Mouse (Mus musculus): ENCODE measurements at regions not wholly inside any gene's neighbourhood (a gene's known extent, or its start where the extent isn't known, plus 50 kb on each side); places are given as distances from the start of the nearest gene placed in this dataset.

DNA sequence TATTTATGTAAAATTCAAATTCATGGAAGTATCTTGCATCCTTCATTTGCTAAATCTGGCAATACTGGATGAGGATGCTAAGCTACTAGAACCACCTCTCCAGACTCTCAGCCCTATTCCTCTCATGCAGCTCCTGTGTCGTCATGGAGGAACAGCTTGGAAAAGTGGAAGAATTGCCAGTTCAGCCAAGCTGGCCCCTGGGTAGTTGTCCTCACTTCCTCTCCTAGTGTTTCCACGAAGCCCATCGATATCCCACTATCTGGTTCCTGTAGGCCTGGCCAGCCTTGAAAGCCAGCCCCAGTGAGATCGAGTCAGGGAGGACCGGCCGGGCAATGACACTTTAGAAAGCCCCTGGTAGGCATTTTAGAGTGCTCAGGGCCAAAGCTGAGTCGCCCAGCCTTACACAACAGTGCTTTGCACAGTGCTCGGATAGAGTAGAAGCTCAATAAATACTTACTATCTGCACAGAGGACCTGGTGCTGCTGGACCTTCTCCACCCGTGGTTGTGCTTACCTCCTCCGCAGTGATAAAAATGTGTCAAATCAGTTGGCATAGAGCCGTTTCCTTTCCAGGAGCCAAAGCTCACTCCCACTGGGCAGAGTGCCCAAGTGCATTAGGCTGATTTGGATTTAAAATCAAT lies 193.3 kb downstream of the Fam43a start:
- H3K27me3 ChIP-seq (ENCODE audit: control insufficient read depth, insufficient read depth, low read length), result no peaks in the 10 kb centered on the region
- H3K4me3 ChIP-seq (ENCODE audit: low read depth, low read length), result no peak overlapping the region
- 84% methylated on average over 11 of the region's 11 CpGs for WGBS
- H3K27ac ChIP-seq (replicated peaks; ENCODE audit: low read depth, low read length), result no peak overlapping the region
- no peaks in the 10 kb centered on the region for H3K36me3 ChIP-seq (replicated peaks; ENCODE audit: control insufficient read depth, insufficient read depth, low read depth, low read length)
- no peak overlapping the region for H3K4me2 ChIP-seq (ENCODE audit: low read depth, low read length)
- no peak overlapping the region for H3K9ac ChIP-seq (replicated peaks; ENCODE audit: low read length)
- peaks cover 3% of the 10 kb centered on the region for H3K4me1 ChIP-seq (ENCODE audit: control insufficient read depth, insufficient read depth, low read length)
- no peak for ATAC-seq (replicated peaks; ENCODE audit: insufficient number of reproducible peaks, low FRiP score, low TSS enrichment, low read depth)
- no peak for DNase-seq (ENCODE audit: low spot score)
- no peaks in the 10 kb centered on the region for H3K9me3 ChIP-seq (replicated peaks; ENCODE audit: control insufficient read depth, low read length)

DNA sequence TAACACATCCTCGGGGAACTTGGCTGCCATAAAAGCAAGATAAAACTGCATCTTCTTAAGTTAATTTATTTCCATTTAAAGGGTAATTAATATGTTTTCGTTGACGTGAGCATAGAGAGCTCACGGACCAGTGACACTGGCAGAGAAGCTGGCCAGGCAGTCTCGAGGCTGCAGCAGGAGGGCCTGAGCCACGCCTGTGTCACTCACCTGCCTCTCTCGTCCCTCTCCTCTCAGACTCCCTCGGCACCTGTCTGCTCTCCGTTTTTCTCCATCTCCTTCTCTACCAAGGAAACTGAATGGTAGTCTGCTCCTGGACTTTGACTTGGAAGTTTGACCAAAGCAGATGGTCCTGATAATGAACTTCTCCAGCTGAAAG lies 193.8 kb downstream of the Fam43a start:
- no peak overlapping the region for H3K4me3 ChIP-seq (ENCODE audit: low read depth, low read length)
- no peak for ATAC-seq (replicated peaks; ENCODE audit: insufficient number of reproducible peaks, low FRiP score, low TSS enrichment, low read depth)
- 69% methylated on average over 9 of the region's 9 CpGs for WGBS
- no peaks in the 10 kb centered on the region for H3K9me3 ChIP-seq (replicated peaks; ENCODE audit: control insufficient read depth, low read length)
- no peak overlapping the region for H3K4me2 ChIP-seq (ENCODE audit: low read depth, low read length)
- H3K36me3 ChIP-seq (replicated peaks; ENCODE audit: control insufficient read depth, insufficient read depth, low read depth, low read length), result no peaks in the 10 kb centered on the region
- H3K4me1 ChIP-seq (ENCODE audit: control insufficient read depth, insufficient read depth, low read length), result peaks cover 3% of the 10 kb centered on the region
- no peak for DNase-seq (ENCODE audit: low spot score)
- H3K9ac ChIP-seq (replicated peaks; ENCODE audit: low read length), result no peak overlapping the region
- H3K27me3 ChIP-seq (ENCODE audit: control insufficient read depth, insufficient read depth, low read length), result no peaks in the 10 kb centered on the region
- H3K27ac ChIP-seq (replicated peaks; ENCODE audit: low read depth, low read length), result no peak overlapping the region

DNA sequence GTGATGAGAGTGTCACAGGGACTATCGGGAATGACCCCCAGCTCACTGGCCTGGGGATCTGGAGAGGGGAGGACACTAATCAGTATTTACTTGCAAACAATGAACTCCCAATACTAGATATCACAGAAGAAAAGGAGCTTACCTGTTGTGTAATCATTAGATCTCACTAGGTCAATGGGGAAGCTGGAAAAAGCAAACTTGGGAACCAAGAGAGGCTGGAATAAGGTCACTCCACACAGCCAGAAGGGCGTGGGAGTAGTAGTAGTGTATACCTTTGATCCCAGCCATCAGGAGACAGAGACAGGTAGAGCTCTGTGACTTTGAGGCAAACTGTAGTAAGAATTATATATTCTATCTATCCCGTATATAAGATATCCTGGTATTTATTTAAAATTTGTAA lies 194.3 kb downstream of the Fam43a start:
- H3K9me3 ChIP-seq (replicated peaks; ENCODE audit: control insufficient read depth, low read length), result no peaks in the 10 kb centered on the region
- H3K4me1 ChIP-seq (ENCODE audit: control insufficient read depth, insufficient read depth, low read length), result peaks cover 3% of the 10 kb centered on the region
- DNase-seq (ENCODE audit: low spot score) (no peak), ATAC-seq (replicated peaks; ENCODE audit: insufficient number of reproducible peaks, low FRiP score, low TSS enrichment, low read depth) (no peak)
- H3K36me3 ChIP-seq (replicated peaks; ENCODE audit: control insufficient read depth, insufficient read depth, low read depth, low read length), result no peaks in the 10 kb centered on the region
- no peaks in the 10 kb centered on the region for H3K27me3 ChIP-seq (ENCODE audit: control insufficient read depth, insufficient read depth, low read length)
- 87% methylated on average over 3 of the region's 3 CpGs for WGBS
- H3K27ac ChIP-seq (replicated peaks; ENCODE audit: low read depth, low read length), result no peak overlapping the region
- no peak overlapping the region for H3K9ac ChIP-seq (replicated peaks; ENCODE audit: low read length)
- H3K4me3 ChIP-seq (ENCODE audit: low read depth, low read length), result no peak overlapping the region
- no peak overlapping the region for H3K4me2 ChIP-seq (ENCODE audit: low read depth, low read length)

DNA sequence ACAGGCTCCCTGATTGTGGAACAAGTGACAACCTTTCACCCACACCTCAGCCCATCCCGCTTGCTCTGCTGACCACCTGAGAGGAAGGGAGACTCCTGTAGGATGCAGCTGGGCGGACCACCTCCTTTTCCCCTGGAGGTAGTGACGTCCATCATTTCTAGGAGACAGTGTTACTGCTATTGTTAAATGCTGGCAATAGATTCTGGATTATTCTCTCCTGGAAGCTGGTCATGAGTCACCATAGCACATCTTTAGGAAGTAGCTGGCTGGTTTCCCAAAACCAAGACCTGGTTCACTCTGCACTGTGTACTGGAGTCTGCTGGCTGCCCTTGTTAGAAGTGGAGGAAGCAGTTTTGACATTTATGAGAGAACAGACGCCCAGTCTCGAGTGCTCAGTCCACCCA lies 196.0 kb downstream of the Fam43a start:
- H3K9ac ChIP-seq (replicated peaks; ENCODE audit: low read length), result no peak overlapping the region
- no peaks in the 10 kb centered on the region for H3K27me3 ChIP-seq (ENCODE audit: control insufficient read depth, insufficient read depth, low read length)
- DNase-seq (ENCODE audit: low spot score) (no peak), ATAC-seq (replicated peaks; ENCODE audit: insufficient number of reproducible peaks, low FRiP score, low TSS enrichment, low read depth) (no peak)
- no peak overlapping the region for H3K4me3 ChIP-seq (ENCODE audit: low read depth, low read length)
- H3K4me1 ChIP-seq (ENCODE audit: control insufficient read depth, insufficient read depth, low read length), result 0 out of 2 replicates have a peak, but pooled peaks cover under 1% of the 10 kb centered on the region
- H3K36me3 ChIP-seq (replicated peaks; ENCODE audit: control insufficient read depth, insufficient read depth, low read depth, low read length), result no peaks in the 10 kb centered on the region
- WGBS, result 90% methylated on average over 5 of the region's 5 CpGs
- no peaks in the 10 kb centered on the region for H3K9me3 ChIP-seq (replicated peaks; ENCODE audit: control insufficient read depth, low read length)
- no peak overlapping the region for H3K4me2 ChIP-seq (ENCODE audit: low read depth, low read length)
- no peak overlapping the region for H3K27ac ChIP-seq (replicated peaks; ENCODE audit: low read depth, low read length)

DNA sequence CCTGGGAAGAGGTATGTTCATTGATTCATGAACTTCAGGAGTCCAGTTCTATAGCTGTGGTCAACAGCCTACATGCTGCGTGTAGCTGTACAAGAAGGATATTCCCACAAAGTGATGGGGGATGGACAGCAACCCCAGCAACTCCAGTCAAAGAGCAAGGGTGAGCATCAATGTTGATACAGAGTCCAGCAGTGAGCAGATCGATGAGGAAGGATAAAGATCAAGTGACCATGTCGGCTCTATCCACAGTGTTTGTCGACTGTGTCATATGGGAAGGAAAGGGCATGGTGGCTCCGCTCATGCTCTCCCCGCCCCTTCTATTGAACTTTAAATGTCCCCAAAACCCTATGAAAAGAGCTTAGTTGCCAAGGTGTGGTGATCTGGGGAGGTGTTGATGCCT lies 196.6 kb downstream of the Fam43a start:
- ATAC-seq (replicated peaks; ENCODE audit: insufficient number of reproducible peaks, low FRiP score, low TSS enrichment, low read depth) (no peak), DNase-seq (ENCODE audit: low spot score) (no peak)
- WGBS, result 94% methylated on average over 6 of the region's 6 CpGs

DNA sequence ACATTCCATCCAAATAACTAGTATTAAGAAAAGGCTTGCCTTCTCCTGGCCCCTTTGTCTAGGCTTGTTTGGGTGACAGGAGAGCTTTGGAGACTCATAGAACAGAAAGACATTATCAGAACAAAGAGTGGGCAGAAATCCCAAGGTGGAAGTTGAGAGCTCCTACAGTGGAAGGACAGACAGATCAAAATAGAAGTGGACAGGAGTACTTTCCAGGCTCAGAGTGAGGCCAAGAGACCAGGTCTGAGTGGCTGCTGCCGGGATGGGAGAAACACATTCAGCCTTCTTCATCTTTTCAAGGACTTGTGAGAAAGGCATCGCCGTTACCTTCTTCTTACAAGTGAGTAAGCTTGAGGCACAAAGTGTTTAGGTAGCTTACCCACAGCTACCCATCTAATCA lies 197.5 kb downstream of the Fam43a start:
- Histone ChIP-seq H3K9ac (replicated peaks; ENCODE audit: low read length) (no peak overlapping the region), H3K4me2 (ENCODE audit: low read depth, low read length) (no peak overlapping the region), H3K4me1 (ENCODE audit: control insufficient read depth, insufficient read depth, low read length) (no peaks in the 10 kb centered on the region), H3K27me3 (ENCODE audit: control insufficient read depth, insufficient read depth, low read length) (no peaks in the 10 kb centered on the region), H3K36me3 (replicated peaks; ENCODE audit: control insufficient read depth, insufficient read depth, low read depth, low read length) (no peaks in the 10 kb centered on the region), H3K9me3 (replicated peaks; ENCODE audit: control insufficient read depth, low read length) (no peaks in the 10 kb centered on the region), H3K4me3 (ENCODE audit: low read depth, low read length) (no peak overlapping the region), H3K27ac (replicated peaks; ENCODE audit: low read depth, low read length) (no peak overlapping the region)
- WGBS, result 97% methylated on average over 3 of the region's 3 CpGs
- no peak for DNase-seq (ENCODE audit: low spot score)
- ATAC-seq (replicated peaks; ENCODE audit: insufficient number of reproducible peaks, low FRiP score, low TSS enrichment, low read depth), result no peak

More for the DNA sequence above, 196.6 kb downstream of the Fam43a start:
- H3K9ac ChIP-seq (replicated peaks; ENCODE audit: low read length), result no peak overlapping the region
- H3K27me3 ChIP-seq (ENCODE audit: control insufficient read depth, insufficient read depth, low read length), result no peaks in the 10 kb centered on the region
- no peaks in the 10 kb centered on the region for H3K36me3 ChIP-seq (replicated peaks; ENCODE audit: control insufficient read depth, insufficient read depth, low read depth, low read length)
- H3K4me3 ChIP-seq (ENCODE audit: low read depth, low read length), result no peak overlapping the region
- no peak overlapping the region for H3K27ac ChIP-seq (replicated peaks; ENCODE audit: low read depth, low read length)
- H3K4me2 ChIP-seq (ENCODE audit: low read depth, low read length), result no peak overlapping the region
- H3K9me3 ChIP-seq (replicated peaks; ENCODE audit: control insufficient read depth, low read length), result no peaks in the 10 kb centered on the region
- no peaks in the 10 kb centered on the region for H3K4me1 ChIP-seq (ENCODE audit: control insufficient read depth, insufficient read depth, low read length)

DNA sequence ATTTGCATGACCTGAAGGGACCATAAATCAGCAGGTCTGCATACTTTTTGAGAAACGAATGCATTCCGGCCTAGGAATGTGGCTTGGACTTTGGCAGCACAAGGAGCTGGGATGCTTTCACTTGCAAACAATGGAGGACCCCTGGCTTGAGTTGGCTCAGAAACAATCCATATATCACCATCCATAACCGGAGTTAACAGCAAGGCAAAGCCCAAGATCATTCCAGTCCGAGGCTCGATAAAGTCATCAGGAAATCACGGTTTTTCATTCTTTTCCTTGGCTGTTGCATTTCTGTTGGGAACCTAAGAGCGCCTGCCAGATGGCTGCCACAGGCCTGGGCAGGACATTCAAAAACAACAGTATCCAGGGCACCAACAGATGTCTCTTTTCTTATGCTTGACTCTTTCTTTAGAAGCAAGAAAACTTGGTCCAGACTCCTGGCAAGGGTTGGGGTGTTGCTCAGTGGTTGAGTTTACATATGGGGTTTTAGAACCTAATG lies 198.5 kb downstream of the Fam43a start:
- no peak for ATAC-seq (replicated peaks; ENCODE audit: insufficient number of reproducible peaks, low FRiP score, low TSS enrichment, low read depth)
- Histone ChIP-seq H3K36me3 (replicated peaks; ENCODE audit: control insufficient read depth, insufficient read depth, low read depth, low read length) (no peaks in the 10 kb centered on the region), H3K4me2 (ENCODE audit: low read depth, low read length) (no peak overlapping the region), H3K27ac (replicated peaks; ENCODE audit: low read depth, low read length) (no peak overlapping the region), H3K9me3 (replicated peaks; ENCODE audit: control insufficient read depth, low read length) (no peaks in the 10 kb centered on the region), H3K4me1 (ENCODE audit: control insufficient read depth, insufficient read depth, low read length) (no peaks in the 10 kb centered on the region), H3K4me3 (ENCODE audit: low read depth, low read length) (no peak overlapping the region), H3K9ac (replicated peaks; ENCODE audit: low read length) (no peak overlapping the region), H3K27me3 (ENCODE audit: control insufficient read depth, insufficient read depth, low read length) (no peaks in the 10 kb centered on the region)
- no peak for DNase-seq (ENCODE audit: low spot score)
- 88% methylated on average over 7 of the region's 7 CpGs for WGBS

DNA sequence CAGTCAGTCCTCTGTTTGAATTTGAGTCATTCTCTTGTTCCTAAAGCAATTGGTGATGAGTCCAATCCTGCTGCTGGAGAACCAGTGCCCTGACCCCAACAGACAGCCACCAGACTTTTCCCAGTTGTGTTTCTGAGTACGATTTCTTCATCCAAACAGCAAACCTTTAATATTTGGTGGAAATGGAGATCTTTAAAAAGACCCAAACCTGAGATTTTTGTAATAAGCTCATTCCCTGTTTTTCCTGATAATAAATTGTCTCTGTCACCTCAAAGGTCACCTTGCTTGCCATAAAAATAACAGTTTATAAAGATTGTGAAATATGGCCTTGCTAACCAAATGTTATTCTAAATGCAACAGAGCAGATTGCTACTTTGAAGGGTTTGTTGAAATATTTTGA lies 199.0 kb downstream of the Fam43a start:
- ATAC-seq (replicated peaks; ENCODE audit: insufficient number of reproducible peaks, low FRiP score, low TSS enrichment, low read depth) (no peak), DNase-seq (ENCODE audit: low spot score) (no peak)
- no peak overlapping the region for H3K4me3 ChIP-seq (ENCODE audit: low read depth, low read length)
- H3K4me2 ChIP-seq (ENCODE audit: low read depth, low read length), result no peak overlapping the region
- no peaks in the 10 kb centered on the region for H3K36me3 ChIP-seq (replicated peaks; ENCODE audit: control insufficient read depth, insufficient read depth, low read depth, low read length)
- no peaks in the 10 kb centered on the region for H3K9me3 ChIP-seq (replicated peaks; ENCODE audit: control insufficient read depth, low read length)
- 100% methylated on average over 1 of the region's 1 CpGs for WGBS
- H3K9ac ChIP-seq (replicated peaks; ENCODE audit: low read length), result no peak overlapping the region
- H3K27me3 ChIP-seq (ENCODE audit: control insufficient read depth, insufficient read depth, low read length), result no peaks in the 10 kb centered on the region
- no peaks in the 10 kb centered on the region for H3K4me1 ChIP-seq (ENCODE audit: control insufficient read depth, insufficient read depth, low read length)
- no peak overlapping the region for H3K27ac ChIP-seq (replicated peaks; ENCODE audit: low read depth, low read length)
